Mouse (Mus musculus) left cerebral cortex, postnatal 4 days (tissue): ENCODE measurements around the gene Pnmal1. TPM values are rescaled to one million over a fixed set of nuclear protein-coding genes. Genes with fewer than 3 reads are reported as not detected.
A peak's percentile ranks its signal among the peaks of the same experiment; 100 is the strongest.
"Not testable (repeated sequence)": the region's sequence is repeated elsewhere in the genome, so short reads cannot be mapped to it uniquely, and the experiment has no call there.

Experiments used
- DNase-seq: peaks from one replicate; pipeline ENCODE4 v3.0.0-alpha.2; 2022
- intact Hi-C: fragments of 180-260 bp; cut with DNase I; formaldehyde crosslinking; loops from one replicate; pipeline ENCODE4 v1.15.1; 2025
- total RNA-seq, 2 experiments: library from RNA; stranded (reverse); gene quantifications; 2 replicates each; pipeline ENCODE4 v1.2.3; 2021

Gene Pnmal1
- total RNA-seq, 2 experiments from 2014 or later: 56.0 to 57.6 TPM

DNA sequence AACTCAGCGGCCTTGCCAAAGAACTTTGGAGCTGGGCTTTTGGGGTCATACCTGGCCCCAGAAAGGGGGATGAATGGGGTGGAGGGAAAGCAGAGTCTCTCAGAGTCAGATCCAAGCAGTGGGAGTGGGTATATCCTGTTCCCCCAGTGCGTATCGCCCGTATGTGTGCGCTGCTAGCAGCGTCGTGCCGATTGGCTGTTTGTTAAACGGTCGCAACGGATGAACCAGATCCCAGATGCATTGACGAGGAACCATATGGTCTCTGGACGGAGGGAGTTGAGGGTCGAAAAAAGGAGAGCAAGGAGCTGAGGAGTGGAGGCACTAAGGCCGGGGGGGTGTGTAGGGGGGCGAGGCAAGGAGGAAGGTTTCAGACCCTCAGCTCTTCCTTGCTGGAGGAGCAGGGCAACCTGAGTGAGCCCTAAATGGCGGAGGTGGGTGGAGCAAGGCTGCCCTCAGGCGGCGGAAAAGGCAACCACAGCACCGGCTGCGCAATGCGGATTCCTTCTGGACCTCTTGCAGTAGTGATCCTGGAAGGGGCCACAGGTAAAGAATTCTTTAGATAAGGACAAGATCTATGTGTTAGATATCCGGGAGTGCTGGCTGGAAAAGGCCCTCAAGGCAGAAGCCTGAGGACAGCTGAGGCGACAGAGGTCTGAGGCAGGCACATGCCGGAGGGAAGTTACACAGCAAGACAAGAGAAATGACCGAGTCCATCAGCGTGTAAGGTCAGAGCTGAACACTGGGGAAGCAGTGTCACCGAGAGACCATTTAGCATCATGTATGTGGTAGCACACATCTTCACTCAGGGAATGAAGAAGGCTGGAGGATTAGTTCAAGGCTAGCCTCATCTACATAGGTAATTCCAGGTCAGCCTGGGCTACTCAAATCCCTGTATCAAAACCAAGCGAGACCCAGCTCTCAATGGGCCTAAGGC lies 9.3 kb upstream of the Pnmal1 start:
- DNase-seq: peak; percentile 85
- intact Hi-C loops: loop anchor here (2.0 kb wide), 1 partner anchor 53 kb away; no protein-coding TSS in a partner anchor

DNA sequence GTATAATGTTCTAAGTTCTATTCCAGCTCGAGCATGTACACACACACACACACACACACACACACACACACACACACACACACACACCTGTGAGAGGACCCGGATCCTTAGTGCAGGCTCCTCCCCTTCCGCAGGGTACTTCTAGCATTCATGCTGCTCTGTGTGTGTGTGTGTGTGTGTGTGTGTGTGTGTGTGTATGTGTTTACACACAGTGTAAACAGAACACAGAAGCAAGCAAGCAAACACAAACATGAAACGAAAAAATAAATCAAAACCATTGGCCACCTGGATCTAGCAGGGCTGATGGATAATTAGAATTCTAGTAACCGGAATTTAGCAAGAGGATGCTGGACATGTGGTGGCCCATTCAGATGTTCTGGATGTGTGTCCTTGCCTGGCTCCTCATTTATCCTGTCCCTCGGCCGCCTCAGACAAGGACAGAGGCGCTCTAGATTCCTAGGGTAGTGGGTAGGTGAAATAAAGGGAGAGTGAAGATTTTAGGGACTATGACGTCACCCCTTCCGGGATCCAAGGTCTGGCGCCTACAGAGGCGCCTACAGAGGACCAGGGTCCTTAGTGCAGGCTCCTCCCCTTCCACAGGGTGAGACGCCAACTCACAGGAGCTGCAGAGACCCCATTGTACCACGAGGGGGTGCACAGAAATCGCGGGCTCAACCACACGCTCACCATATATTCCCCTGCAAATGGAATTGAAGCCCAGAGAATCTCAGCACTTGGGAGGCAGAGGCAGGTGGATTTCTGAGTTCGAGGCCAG lies 8.4 kb upstream of the Pnmal1 start:
- intact Hi-C loops: loop anchor here (1.0 to 2.0 kb wide), 2 partner anchors 19 to 52 kb away; no protein-coding TSS in a partner anchor
- peak; percentile 85 for DNase-seq

DNA sequence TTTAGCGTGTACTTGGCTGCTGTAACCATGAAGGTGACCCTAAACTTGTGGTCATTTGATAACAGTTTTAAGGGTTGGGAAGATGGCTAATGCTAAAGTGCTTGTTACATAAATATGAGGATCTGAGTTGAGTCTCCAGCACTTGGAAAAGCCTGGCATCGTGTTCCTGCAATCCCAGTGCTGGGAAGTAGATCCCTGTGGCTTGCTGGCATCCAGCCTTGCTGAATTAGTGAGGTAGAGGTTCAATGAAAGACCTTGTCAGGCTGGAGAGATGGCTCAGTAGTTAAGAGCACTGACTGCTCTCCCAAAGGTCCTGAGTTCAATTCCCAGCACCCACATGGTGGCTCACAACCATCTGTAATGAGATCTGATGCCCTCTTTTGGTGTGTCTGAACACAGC lies 5.7 kb upstream of the Pnmal1 start:
- intact Hi-C loops, DNase-seq: not testable (repeated sequence)

DNA sequence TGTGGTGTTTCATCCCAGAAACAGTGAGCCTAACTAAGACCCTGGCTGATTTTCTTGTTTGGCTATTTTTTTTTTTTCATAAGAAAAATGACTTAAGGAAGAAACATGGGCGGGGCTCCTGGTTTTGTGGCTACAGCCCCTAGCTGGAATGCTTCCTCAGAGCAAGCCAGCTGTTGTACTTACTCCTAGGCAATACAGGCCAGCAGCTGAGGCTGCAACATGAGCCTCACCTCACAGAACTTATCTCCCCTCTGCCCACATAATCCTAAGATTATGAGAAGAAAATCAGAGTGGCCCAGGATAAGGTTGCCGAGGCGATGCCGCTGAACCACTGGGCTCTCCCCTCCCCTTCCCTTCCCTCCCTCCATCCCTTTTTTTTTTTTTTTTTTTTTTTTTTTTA lies 3.8 kb upstream of the Pnmal1 start:
- intact Hi-C loops: no loop called here
- no peak for DNase-seq

DNA sequence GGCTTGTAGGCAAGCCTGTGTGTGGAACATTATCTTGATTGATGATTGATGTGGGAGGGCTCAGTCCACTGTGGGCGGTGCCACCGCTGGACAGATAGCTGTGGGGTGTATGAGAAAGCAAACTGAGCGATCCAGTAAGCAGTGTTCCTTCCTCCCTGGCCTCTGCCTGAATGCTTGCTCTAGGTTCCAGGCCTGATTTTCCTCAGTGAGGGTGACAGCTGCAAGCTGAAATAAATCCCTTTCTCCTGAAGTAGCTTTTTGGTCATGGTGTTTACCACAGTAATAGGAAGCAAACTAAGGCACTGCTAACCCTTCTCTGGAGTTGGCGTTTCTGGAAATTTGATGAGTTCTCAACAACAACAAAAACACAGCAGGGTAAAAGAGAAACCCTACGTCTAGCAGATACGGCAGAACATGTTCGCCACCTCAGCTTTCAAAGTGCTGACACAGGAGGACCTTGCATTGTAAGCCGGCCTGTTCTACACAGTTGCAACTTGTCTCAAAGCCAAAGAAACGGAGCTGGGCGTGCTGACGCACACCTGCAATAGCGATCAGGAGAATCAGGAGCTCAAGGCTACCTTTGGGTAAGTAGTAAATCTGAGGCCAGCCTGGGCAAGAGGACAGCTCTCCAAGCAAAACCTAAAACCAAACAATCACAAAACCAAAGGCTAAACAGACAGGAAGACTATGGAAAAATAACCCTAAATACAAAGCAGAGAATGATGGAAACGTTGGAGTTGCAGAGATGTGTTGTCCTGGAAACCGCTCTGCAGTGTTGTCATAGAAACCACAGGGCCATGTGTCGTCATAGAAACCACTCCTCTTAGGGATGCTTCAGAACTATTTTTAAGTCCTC lies 2.8 kb upstream of the Pnmal1 start:
- DNase-seq: no peak
- intact Hi-C loops: no loop called here

DNA sequence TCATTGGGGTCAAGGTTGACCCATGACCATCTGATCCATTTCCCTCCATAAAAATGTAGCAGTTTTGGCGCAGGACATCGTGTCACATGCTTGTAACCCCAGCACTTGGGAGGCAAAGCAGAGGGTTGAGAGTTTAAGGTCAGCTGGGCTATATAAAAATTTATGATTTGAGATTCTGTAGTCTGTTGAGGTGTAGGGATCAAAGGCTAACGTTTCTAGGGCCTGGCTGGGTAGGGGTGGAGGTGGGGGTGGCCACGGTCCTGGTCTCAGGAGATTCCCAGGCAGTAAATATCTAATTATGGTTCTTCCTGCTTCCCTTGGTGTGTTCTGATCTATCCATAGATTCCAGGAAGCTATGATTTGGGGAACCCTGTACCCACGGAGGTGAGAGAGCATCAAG lies 2.2 kb downstream of the Pnmal1 start:
- intact Hi-C loops: no loop called here

DNA sequence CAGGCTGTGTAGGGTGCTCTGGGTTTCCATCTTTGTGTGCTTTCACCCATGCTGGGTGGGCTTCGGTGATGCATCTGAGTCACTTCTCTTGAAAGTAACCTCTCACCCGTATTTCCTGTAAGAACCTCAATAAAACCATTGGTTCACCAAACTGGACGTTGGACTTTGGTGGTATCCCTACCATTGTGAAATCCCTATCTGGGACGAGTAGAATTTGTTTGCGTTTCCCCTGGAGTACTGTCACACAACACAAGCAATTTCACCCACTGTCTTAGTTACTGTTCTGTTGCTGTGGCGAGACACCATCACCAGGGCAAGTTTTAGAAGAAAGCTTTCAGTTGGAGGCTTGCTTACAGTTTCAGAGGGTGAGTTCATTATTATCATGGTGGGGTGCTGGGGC lies 8.9 kb downstream of the Pnmal1 start:
- intact Hi-C loops: no loop called here
- DNase-seq: no peak

More for the DNA sequence above, 2.2 kb downstream of the Pnmal1 start:
- DNase-seq: no peak

DNA sequence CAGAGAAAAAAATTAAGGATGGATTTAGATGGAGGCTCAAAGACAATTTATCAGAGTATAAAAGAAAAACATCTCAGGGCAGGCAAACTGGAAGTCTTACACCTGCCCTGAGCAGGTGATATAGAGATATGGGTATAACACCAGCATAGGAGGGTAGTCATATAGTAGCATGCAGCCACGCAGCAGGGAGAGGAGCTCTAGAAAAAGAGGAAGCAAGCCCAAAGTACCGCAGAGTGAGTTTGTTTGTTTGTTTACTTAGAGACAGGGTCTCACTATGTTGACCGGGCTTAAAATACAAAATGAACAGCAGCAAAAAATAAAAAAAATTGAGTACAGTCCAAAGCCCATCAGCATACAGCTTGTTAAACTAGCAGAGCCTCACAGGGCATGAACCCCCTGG lies 11.7 kb downstream of the Pnmal1 start:
- intact Hi-C loops: no loop called here

DNA sequence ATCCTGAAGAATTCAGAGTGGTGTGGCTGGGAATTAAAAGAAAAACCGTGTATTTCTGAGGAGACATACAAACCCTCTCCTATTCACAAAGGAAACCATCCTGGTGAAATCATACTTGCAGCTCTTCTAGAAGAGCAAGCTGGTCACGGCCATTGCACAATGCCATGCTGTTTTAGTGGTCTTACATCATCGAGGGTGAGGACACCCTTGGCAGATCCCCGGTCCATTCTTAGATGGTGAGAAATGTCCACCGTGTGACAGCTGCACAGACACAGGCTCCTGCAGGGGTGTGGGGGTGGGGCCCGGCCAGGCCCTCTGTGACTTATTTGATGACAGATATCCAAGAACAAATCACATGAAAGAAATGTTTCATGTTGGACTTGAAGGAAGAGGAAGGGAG lies 14.5 kb downstream of the Pnmal1 start:
- intact Hi-C loops: no loop called here
- peak; percentile 50 for DNase-seq

More for the DNA sequence above, 11.7 kb downstream of the Pnmal1 start:
- DNase-seq: no peak

DNA sequence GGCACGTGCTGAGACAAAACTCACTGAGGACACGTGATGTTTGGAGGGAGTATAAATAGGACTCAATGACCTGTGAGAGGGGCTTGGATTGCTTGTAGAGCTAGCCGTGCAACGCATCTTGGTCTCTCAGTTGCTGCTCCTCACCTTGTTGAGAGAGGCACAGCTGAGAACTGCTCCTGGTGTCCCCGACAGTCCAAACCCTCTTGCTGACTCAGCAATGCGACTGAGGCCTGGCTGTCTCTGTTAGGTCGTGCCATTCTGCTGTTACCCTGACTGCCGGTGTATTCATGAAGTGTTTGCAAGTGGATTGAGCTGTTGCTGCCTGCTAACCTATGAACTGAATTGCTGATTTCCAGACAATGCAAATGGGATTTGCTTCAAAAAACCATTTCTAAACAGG lies 16.8 kb downstream of the Pnmal1 start:
- intact Hi-C loops: no loop called here
- no peak for DNase-seq

DNA sequence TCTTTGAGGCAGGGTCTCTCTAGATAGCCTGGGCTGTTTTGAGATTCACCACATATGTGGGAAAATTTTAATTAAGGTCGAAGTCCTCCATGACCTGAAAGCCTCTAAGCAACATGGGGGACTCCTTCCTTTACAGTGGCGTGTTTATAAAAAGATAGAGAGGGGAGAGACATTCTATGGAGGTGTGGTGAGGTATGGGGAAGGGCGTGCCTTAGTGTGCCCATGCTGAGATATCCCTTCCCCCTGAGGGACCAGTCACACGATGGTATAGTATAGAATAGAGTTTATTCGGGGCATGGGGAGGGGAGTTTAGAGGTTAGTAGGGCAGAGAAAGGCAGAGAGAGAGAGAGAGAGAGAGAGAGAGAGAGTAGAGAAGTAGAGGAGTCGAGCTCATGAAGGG lies 18.7 kb downstream of the Pnmal1 start:
- no peak for DNase-seq
- intact Hi-C loops: no loop called here

DNA sequence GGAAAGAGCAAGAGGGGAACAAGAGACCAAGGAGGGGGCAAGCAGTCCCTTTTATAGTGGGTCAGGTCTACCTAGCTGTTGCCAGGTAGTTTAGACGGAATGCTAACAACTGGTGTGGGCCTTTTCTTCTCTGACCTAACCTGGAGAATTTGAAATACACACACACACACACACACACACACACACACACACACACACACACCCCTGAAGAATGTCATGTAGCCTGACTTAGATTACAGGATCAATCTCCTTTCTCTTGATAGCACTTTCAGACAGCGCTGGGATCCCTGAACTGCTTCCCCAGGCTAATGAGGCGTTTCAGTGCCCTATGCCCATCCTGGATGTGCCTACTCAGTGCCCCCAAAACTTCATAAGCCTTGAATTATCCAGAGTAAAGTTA lies 19.1 kb downstream of the Pnmal1 start:
- intact Hi-C loops: no loop called here
- no peak for DNase-seq

DNA sequence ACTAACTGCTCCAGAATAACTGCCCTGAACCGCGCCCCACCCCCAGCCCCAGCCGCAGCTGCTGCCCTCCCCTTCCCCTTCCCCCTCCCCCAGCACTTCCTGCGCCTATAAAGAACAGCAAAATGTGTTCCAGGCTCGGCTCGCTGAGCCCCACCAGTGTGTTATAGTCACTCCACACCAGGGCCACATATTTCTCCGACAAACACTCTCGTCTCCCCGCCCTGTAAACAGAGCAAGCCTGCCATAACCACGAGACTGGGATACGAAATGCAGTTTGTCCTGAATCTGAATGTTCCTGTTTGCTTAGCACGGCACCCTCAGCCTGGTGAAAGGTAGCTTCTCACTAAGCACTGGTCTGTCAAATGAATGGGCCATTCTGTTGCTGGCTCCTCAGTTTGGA lies 20.9 kb downstream of the Pnmal1 start:
- DNase-seq: peak; percentile 54
- intact Hi-C loops: no loop called here

DNA sequence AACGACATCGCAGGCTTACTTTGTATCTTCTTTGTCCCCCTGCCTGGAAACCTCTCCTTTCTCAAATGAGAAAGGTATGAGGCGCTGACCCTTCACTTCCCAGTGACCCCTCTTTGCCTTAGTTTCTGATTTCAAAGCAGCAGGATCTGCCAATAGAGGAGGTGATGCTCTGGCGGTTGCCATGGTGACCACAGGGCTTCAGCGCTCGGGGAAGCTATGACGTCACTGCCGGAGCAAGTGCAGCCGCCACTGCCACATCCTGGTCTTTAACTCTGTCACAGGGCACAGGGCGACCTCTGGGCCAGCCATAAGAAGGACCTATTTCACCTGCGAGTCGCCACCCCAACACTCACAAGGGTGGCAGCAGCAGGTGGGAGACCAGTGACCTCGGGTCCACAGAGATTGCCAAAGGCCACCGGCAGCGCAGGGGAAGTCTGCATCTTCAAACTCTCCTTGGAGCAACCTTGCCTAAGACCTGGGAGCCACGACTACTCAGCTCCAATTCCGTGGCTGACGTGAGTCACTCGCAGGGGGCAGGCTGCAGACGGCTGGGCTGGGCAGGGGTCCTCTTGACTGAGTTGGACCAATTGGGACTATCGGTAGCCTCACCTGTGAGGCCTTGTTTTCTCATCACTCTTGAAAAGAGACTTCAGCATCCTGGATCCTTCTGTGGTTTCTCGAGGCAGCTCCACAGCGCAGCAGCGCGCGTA lies 23.5 kb downstream of the Pnmal1 start, which contains the start of gene Gm42372:
Gene Gm42372 (plus strand): TSS at position 228 of the 710 bp plus-strand sequence.
- intact Hi-C loops: no loop called here
- DNase-seq: peak; percentile 88

DNA sequence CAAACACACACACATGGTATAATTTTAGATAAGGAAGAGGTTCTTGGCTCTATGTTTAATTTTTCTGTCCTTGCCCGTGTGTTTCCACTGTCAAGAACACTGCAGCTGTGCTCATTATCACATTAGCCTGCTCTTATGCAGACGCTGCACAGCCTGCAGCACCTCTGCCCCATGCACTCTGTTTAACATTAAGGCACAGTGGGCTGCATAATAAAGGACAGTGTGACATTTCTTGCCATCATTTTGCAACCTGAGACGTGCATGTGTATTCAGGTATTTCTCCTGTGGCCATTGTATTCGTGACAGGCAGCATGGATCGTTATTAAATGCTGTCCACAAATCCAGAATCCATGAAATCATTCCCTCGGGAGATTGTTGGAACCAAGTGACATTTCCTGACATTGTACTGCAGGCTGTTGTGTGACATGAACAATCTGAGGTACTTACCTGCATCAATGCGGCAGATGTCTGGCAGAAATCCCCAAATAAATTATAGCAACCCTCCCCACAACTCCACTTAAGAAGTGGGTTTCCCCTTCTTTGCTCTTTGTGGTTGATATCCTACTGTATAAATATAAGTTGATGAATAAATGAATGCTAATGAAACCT lies 28.2 kb downstream of the Pnmal1 start:
- no peak for DNase-seq

DNA sequence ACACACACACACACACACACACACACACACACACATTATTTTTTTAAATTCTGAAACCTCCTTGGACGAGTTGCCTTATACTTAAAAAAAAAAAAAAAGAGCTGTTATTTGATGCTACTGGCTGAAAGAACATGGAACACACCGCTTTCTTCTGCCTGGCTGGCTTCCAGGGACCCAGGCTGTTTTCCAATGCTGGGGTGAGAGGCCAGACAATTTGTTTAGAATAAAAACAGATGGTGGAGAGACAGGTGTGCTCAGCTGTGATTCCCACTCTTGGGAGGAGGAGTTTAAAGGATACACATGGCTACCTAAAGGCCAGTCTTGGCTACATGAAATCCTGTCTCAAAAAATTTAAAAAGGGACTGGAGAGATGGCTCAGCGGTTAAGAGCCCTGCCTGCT lies 28.9 kb downstream of the Pnmal1 start:
- peak; percentile 70 for DNase-seq
- intact Hi-C loops: no loop called here

More for the DNA sequence above, 28.2 kb downstream of the Pnmal1 start:
- intact Hi-C loops: no loop called here

DNA sequence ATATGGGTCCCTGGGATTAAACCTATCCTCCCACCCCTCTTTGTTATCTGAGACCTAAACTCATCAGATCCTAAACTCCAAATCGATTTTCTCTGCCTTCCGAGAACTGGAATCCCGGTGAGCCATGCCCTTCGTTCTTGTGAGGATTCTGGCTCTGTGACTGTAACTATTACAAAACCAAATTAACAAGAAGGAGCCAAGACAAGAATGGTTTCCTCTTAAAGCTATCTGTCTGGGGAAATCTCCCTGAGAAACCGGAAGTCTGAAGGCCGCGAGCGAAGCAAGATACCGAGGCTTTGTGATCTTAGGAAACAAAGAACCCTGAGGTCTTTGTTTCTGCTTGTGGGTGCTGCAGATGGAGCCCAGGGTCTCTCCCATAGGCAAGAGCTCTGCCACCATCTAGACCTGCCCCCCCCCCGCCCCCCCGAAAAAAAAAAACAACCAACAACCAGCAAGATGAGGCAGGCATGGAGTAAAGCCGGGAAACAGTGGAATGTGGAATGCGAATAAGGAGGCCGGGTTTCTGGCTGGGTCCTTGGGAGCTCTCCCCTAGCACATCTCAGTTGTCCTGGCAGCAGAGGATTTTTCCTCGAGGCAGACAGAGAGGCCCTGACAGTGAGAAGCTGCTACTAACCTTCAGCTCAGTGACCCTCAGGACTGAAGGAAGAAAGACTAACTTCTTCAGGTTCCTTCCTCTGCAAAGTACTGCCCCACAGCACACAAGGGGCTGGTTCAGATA lies 30.7 kb downstream of the Pnmal1 start:
- intact Hi-C loops: no loop called here
- DNase-seq: no peak

DNA sequence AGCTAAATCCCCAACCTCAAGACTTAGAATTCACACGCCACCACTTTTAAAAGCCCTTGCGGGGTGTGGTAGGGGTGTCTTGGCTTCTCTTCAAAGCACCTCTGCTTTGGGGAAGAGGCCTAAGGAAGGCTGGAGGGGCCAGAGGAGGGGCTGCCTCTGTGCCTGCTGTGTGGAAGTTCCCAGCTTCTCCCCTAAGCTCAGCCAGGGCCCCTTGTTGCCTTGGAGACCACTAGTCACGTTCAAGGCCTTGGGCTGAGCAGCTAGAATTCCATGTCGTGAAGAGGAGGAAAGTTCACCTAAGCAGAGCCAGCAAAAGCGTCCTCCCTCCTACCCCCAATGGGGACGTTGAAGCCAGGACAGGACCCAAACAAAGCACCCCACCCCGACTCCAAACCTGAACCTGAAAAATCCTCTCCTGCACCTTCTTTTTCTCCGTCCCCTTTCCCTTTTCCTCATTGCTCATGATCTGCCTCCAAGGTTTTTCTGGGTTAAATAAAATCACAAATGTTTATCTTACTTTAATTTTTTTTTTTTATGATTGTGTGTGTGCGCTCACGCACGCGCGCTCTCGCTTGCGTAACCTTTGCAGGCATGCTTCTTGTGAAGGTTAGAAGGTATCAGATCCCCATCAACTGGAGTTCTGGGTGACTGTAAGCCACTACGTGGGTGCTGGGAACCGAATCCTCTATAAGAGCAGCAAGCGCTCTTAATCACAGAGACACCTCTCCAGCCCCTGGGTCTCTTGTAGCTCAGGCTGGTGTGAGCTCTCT lies 32.4 kb downstream of the Pnmal1 start:
- no peak for DNase-seq

More for the DNA sequence above, 32.4 kb downstream of the Pnmal1 start:
- intact Hi-C loops: no loop called here
